Mouse (Mus musculus): ENCODE measurements around the gene Vps13d.

Gene Vps13d

DNA sequence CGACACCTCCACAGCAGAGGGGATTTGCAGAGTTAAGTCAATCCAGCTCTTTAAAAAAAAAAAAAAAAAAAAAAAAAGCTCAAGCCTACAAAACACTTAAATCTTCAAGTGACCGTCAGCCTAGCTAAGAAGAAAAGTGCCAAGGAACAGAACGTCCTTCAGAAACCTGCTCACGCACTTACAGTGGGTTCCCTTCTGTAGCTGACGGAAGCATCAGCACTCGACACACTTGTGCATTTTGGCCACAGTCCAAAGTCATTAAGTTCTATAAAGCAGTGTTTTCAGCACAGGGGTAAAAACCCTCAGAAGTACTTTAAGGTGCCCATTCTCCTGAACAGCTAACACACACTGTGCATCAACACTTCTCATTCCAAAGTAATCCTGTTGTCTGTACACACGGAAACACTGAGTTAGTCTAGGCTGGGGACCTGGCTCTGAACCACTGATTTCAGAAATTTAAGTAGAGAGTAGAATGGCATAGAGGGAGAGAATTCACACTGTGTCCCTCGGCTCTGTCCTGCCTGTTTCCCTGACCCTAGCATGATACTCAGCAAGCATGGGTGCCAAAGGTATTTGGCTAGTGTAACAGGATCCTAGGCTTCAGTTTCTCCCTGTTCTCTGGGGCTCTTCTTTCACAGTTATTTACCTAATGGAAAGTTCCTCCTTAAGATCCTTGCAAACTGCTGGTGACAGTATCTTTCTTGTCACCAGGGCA, 170.0 kb downstream of the Vps13d start:
- in situ Hi-C loops (cut with MboI; ENCODE audit: low pct_unique_long_range_greater_than_20kb in 1 of 2, low sequenced_read_pairs in 2 of 2, unreplicated experiment in 1 of 2), result no loop called here

GRCm38 (mm10) chr4:145023911-145024310, 170.9 kb downstream of the Vps13d start:
- in situ Hi-C loops (cut with MboI; ENCODE audit: low pct_unique_long_range_greater_than_20kb in 1 of 2, low sequenced_read_pairs in 2 of 2, unreplicated experiment in 1 of 2), result no loop called here

DNA sequence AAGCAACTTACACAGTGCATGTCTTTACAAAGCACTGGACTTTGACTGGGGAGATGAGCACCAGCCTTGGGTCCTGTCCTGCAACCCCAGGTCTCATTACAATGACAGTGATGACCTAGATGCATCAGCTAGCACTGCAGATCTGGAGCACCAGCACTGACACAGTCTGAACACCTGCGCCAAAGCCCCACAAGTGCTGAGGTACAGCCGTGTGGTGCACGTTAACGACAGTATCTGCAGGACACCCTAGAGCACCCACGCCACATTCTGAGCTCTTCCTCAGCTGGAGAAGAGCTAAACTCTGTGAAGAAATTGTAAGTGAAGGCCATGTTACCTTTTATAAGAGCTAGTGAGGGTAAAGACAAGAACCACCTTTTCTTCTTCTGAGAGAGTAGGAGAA, 172.0 kb downstream of the Vps13d start:
- in situ Hi-C loops (cut with MboI; ENCODE audit: low pct_unique_long_range_greater_than_20kb in 1 of 2, low sequenced_read_pairs in 2 of 2, unreplicated experiment in 1 of 2), result no loop called here

- in situ Hi-C loops (cut with MboI; ENCODE audit: low pct_unique_long_range_greater_than_20kb in 1 of 2, low sequenced_read_pairs in 2 of 2, unreplicated experiment in 1 of 2), result no loop called here
These were observed 172.6 kb downstream of the Vps13d start for GRCm38 (mm10) chr4:145022211-145022610.

GRCm38 (mm10) chr4:145020383-145020782, 174.4 kb downstream of the Vps13d start:
- in situ Hi-C loops (cut with MboI; ENCODE audit: low pct_unique_long_range_greater_than_20kb in 1 of 2, low sequenced_read_pairs in 2 of 2, unreplicated experiment in 1 of 2), result no loop called here

DNA sequence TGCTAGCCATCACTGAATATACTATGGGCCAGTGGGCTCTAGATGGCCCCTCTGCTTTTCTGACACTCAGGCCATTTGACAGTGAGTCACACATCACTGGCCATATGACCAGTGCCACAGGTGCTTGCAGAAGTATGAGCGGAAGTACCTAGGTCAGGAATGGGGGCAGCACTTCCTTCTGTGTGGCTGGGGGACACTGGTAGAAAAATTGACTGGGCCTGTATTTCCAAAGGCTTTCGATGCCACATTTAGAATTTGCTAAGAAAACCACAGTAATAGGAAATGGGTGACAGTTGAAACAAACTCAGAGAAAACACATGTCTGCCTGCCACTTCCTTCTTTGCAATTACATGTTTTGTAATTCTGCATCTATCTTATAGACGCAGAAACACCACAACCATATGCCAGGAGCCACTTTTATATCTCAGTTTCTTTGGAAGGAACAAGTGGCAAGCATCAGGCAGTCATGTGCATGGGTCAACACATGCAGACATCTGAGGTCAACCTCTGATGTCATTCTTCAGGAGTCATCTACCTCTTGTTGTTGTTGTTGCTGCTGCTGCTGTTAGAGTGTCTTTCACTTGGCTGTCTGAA, 175.6 kb downstream of the Vps13d start:
- in situ Hi-C loops (cut with MboI; ENCODE audit: low pct_unique_long_range_greater_than_20kb in 1 of 2, low sequenced_read_pairs in 2 of 2, unreplicated experiment in 1 of 2), result no loop called here

DNA sequence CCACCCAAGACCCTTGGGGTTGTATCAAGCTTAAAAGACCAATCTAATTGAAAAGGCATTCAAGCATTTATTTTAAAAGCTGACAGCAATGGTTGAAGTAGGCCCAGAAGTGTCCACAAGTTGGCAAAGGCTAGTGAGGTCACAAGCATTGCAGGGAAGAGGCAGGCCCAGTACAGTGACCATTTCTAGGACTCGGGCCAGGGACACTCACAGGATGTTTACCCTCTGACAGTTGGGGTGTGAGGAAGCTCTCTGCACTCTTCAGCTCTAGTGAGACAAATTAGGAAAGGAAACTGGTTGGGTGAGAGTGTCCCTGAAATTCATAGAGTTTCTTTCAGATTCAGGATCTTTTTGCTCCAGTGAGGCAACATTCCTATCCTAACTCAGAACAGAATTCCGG, 177.1 kb downstream of the Vps13d start:
- in situ Hi-C loops (cut with MboI; ENCODE audit: low pct_unique_long_range_greater_than_20kb in 1 of 2, low sequenced_read_pairs in 2 of 2, unreplicated experiment in 1 of 2), result no loop called here

DNA sequence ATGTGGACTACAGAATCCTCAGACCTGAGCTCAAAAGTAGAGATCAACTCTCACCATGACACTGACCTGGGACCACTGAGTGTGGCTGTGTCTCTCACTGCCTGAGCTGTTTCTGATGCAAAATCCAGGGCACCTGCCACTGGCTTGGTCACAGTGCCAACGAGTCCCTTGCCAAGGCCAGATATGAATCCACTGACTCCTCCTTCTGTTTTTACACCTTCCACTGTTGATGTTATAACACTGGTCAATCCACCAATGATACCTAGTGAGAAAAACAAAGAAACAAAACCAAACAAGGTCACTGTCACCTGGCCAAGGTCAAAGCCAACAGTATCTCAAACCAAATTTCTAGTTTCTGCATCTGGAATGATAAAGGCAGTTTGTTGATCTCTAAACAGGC, 178.1 kb downstream of the Vps13d start:
- in situ Hi-C loops (cut with MboI; ENCODE audit: low pct_unique_long_range_greater_than_20kb in 1 of 2, low sequenced_read_pairs in 2 of 2, unreplicated experiment in 1 of 2), result no loop called here

DNA sequence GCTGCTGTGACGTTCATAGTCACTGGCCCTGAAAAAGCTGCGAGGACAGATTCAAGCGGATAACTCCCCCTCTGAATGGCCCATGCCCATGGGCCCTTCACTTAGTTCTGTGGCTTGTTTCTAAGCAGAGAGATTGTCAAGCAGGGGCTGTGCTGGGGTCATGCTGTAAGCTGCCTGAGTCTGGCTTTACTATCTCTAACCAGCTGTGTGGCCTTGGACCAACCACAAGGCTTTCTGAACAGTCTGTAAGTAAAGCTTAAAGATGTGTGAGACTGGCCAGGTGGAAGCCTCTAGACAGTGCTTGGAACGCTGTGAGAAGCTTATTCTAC, 180.2 kb downstream of the Vps13d start:
- in situ Hi-C loops (cut with MboI; ENCODE audit: low pct_unique_long_range_greater_than_20kb in 1 of 2, low sequenced_read_pairs in 2 of 2, unreplicated experiment in 1 of 2), result no loop called here

- in situ Hi-C loops (cut with MboI; ENCODE audit: low pct_unique_long_range_greater_than_20kb in 1 of 2, low sequenced_read_pairs in 2 of 2, unreplicated experiment in 1 of 2), result no loop called here
These were observed 180.8 kb downstream of the Vps13d start for GRCm38 (mm10) chr4:145013760-145014631.

DNA sequence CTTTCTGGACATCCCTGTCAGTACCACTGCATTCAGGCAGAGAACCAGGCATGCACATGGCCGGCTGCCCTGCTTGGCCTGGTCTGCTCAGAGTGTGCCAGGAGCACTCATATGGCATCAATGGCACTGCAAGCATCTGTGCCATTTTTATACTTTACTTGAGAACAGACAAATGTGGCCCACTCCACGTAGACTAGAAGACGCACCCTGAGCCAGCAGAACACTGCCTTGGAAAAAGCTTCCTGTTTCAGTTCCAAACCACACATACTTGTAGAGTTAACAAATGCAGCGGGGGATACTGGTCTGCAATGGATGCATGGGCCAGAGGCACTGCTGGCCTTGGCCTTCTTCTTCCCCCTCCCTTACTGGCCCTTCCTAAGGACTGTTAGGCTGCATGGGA, 181.6 kb downstream of the Vps13d start:
- in situ Hi-C loops (cut with MboI; ENCODE audit: low pct_unique_long_range_greater_than_20kb in 1 of 2, low sequenced_read_pairs in 2 of 2, unreplicated experiment in 1 of 2), result no loop called here

- in situ Hi-C loops (cut with MboI; ENCODE audit: low pct_unique_long_range_greater_than_20kb in 1 of 2, low sequenced_read_pairs in 2 of 2, unreplicated experiment in 1 of 2), result no loop called here
These were observed 183.6 kb downstream of the Vps13d start for GRCm38 (mm10) chr4:145011156-145011555.

- in situ Hi-C loops (cut with MboI; ENCODE audit: low pct_unique_long_range_greater_than_20kb in 1 of 2, low sequenced_read_pairs in 2 of 2, unreplicated experiment in 1 of 2), result no loop called here
These were observed 184.9 kb downstream of the Vps13d start for GRCm38 (mm10) chr4:145009934-145010333.

DNA sequence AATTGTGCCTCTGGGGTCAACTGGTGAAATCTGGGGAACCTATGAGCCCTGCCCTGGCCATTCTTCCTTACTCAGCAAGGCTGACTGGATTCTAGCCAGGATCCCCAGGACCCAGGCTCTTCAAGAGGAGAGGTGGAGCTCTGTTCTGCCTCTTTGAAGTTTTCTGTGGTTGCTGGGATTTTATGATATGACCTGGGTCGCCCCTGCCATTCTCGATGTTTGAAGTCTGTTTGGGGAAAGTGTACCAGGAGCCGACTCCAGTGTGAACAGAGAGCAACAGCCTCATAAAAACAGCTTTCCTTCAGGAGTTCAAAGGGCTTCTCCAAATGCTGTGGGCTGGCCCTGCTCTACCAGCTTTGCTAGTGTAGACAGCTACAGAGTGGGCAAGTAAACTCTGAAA, 185.4 kb downstream of the Vps13d start:
- in situ Hi-C loops (cut with MboI; ENCODE audit: low pct_unique_long_range_greater_than_20kb in 1 of 2, low sequenced_read_pairs in 2 of 2, unreplicated experiment in 1 of 2), result no loop called here

DNA sequence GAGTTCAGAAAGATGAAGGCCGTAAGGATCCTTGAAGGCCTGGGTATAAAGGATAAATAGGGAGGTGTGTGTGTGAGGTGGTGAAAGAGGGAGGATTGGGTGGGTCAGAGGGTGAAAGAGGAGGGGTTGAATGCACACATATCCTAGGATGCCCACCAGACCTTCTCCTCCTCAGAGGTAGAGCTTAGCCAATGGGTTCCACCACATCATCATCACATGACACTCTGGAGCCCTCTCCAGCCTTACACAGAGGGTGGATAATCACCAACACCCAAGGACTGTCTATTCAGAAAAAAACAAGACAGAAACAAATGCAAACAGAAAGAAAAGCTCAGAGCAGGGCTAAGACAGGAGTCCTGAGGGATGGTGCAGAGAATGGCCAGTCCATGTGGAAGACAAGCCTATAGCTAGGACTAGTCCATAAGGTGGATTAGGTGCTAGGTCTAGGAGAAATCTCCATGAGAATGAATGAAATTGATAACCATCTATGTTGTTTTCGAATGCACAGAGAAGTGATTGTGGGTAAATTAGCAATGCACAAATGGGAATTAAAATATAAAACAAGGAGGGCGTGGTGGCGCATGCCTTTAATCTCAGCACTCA, 188.8 kb downstream of the Vps13d start:
- in situ Hi-C loops (cut with MboI; ENCODE audit: low pct_unique_long_range_greater_than_20kb in 1 of 2, low sequenced_read_pairs in 2 of 2, unreplicated experiment in 1 of 2), result no loop called here

GRCm38 (mm10) chr4:145004176-145004575, 190.6 kb downstream of the Vps13d start:
- in situ Hi-C loops (cut with MboI; ENCODE audit: low pct_unique_long_range_greater_than_20kb in 1 of 2, low sequenced_read_pairs in 2 of 2, unreplicated experiment in 1 of 2), result no loop called here

DNA sequence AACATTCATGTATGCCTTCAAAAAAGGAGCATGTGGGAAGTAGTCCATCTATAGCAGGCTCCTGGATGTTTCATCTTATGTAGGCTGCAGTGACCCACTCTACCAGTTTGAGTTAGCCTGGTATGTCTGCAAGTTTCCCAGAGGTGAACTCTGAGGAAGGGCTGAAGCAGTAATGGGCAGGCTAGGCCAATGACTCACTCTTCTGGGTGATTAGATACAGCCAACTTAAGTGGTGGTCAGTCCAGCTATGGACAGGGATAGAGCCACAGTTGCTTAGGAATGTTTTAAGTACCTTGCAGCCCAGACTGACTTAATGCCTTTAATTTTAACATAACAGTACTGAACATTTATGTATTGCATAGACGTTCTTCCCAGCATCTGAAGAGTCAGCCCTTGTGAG, 192.1 kb downstream of the Vps13d start:
- in situ Hi-C loops (cut with MboI; ENCODE audit: low pct_unique_long_range_greater_than_20kb in 1 of 2, low sequenced_read_pairs in 2 of 2, unreplicated experiment in 1 of 2), result no loop called here

- in situ Hi-C loops (cut with MboI; ENCODE audit: low pct_unique_long_range_greater_than_20kb in 1 of 2, low sequenced_read_pairs in 2 of 2, unreplicated experiment in 1 of 2), result no loop called here
These were observed 194.9 kb downstream of the Vps13d start for GRCm38 (mm10) chr4:144999903-145000382.

- in situ Hi-C loops (cut with MboI; ENCODE audit: low pct_unique_long_range_greater_than_20kb in 1 of 2, low sequenced_read_pairs in 2 of 2, unreplicated experiment in 1 of 2), result no loop called here
These were observed 195.3 kb downstream of the Vps13d start for GRCm38 (mm10) chr4:144999572-144999880.

Data from mouse embryonic stem cell (cell line).